Mouse (Mus musculus) kidney, embryonic 16.5 days (tissue): Measurements from ENCODE around the gene Ccdc137. TPM values are rescaled to one million over a fixed set of nuclear protein-coding genes. Genes with fewer than 3 reads are reported as not detected.
A peak's percentile ranks its signal among the peaks of the same experiment; 100 is the strongest.

ENCODE experiments used
- ATAC-seq: fragments of 200-750 bp; cut with Nextera tagmentation; 2 replicates; pipeline ENCODE4 v1.8.0; 2017; ENCODE audit warnings: moderate TSS enrichment; ENCODE audit not compliant: low FRiP score, low TSS enrichment
- H3K27ac ChIP-seq: fragments of 300-500 bp; sonication (generic); 2 replicates; pipeline ENCODE4 v1.5.1; 2014; ENCODE audit warnings: low read length
- H3K27me3 ChIP-seq: fragments of 300-500 bp; sonication (generic); 2 replicates; pipeline ENCODE4 v1.6.1; 2014; ENCODE audit warnings: low read length, control low read depth, mixed read lengths; ENCODE audit not compliant: insufficient read depth
- H3K36me3 ChIP-seq: fragments of 300-500 bp; sonication (generic); 2 replicates; pipeline ENCODE4 v1.6.1; 2014; ENCODE audit warnings: low read length, control low read depth, mixed read lengths; ENCODE audit not compliant: insufficient read depth
- H3K4me1 ChIP-seq: fragments of 300-500 bp; sonication (generic); 2 replicates; pipeline ENCODE4 v1.6.1; 2014; ENCODE audit warnings: low read length, control low read depth, mixed read lengths; ENCODE audit not compliant: insufficient read depth
- H3K4me2 ChIP-seq: fragments of 300-500 bp; sonication (generic); replicated peaks from 2 replicates; pipeline ENCODE4 v1.6.1; 2014; ENCODE audit warnings: low read depth, low read length
- H3K4me3 ChIP-seq: fragments of 300-500 bp; sonication (generic); 2 replicates; pipeline ENCODE4 v1.5.1; 2014; ENCODE audit warnings: mild to moderate bottlenecking, low read length
- H3K9ac ChIP-seq: fragments of 300-500 bp; sonication (generic); replicated peaks from 2 replicates; pipeline ENCODE4 v1.6.1; 2014; ENCODE audit warnings: low read length
- H3K9me3 ChIP-seq: fragments of 300-500 bp; sonication (generic); 2 replicates; pipeline ENCODE4 v1.6.1; 2016; ENCODE audit warnings: low read length, control low read depth
- WGBS: fragments of 180-500 bp; shearing (Covaris S2); extraction: QIAGEN DNeasy Blood & Tissue Kit; methylation state at CpG from one replicate; pipeline ENCODE4 v1.1.7; 2014; 5-methylcytosine and 5-hydroxymethylcytosine counted together
- polyA plus RNA-seq: library from polyadenylated mRNA; unstranded; fragments of >200 nt; fragmentation: Nextera tagmentation; extraction: Ambion mirVana; gene quantifications from 2 replicates; pipeline ENCODE4 v1.2.1, GENCODE M21; 2015

Gene Ccdc137
- polyA plus RNA-seq, 1 experiment from 2014 or later: 40.6 TPM

DNA sequence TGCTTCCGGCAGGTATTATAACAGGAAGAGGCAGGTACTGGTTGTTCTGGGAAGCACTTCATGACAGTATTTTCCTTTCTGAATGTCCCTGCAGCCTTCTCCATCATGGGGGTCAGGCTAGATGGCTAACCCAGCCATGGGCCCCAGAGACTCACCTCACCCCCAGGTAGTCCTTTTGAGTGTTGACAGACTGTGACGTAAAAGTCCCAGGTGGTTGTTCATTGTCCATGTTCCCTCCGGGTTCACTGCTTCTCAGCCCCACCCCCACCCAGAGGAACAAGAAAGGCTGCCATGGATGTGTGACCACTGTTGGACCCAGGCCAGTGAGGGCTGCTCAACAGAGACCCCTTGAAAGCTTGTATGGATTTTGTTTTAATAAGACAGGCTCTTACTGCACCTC, 35.4 kb downstream of the Ccdc137 start:
- peaks cover 46% of the 10 kb centered on the region for H3K36me3 ChIP-seq
- peak overlapping the region; percentile 82 for H3K4me2 ChIP-seq
- H3K27me3 ChIP-seq: no peaks in the 10 kb centered on the region
- peak overlapping the region; percentile 84 for H3K9ac ChIP-seq
- peak overlapping the region; percentile 93 for H3K27ac ChIP-seq
- 43% methylated on average over 3 of the region's 3 CpGs for WGBS
- H3K4me3 ChIP-seq: peak overlapping the region; percentile 90
- H3K9me3 ChIP-seq: no peaks in the 10 kb centered on the region
- ATAC-seq: no peak
- H3K4me1 ChIP-seq: peaks cover 33% of the 10 kb centered on the region

DNA sequence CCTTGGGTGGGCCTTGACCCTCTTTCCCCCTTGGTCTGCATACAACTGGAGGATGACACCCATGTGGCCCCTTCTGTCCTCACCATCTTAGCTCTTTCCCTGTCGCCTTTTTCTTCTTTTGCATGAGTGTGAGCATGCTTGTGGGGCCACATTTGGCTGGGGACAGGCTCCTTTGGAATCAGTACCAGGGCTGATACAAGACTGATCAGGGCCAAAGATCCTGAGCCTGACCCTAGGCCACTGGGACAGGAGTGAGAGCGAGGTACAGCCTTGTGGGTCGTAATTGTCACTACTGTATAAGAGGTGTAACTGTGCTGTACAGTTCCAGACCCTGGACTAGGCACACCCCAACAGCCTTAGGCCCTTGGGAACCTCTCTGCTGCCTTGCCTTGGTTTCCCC, 36.0 kb downstream of the Ccdc137 start:
- Histone ChIP-seq H3K27me3 (no peaks in the 10 kb centered on the region), H3K4me2 (peak overlapping the region; percentile 82), H3K36me3 (peaks cover 40% of the 10 kb centered on the region), H3K9me3 (no peaks in the 10 kb centered on the region), H3K9ac (peak overlapping the region; percentile 84; the same call in 1 of the 2 replicates), H3K4me1 (peaks cover 33% of the 10 kb centered on the region), H3K27ac (no peak overlapping the region; the same call in 1 of the 2 replicates), H3K4me3 (peak overlapping the region; percentile 90; the same call in 1 of the 2 replicates)
- ATAC-seq: no peak
- 80% methylated on average over 3 of the region's 3 CpGs for WGBS

DNA sequence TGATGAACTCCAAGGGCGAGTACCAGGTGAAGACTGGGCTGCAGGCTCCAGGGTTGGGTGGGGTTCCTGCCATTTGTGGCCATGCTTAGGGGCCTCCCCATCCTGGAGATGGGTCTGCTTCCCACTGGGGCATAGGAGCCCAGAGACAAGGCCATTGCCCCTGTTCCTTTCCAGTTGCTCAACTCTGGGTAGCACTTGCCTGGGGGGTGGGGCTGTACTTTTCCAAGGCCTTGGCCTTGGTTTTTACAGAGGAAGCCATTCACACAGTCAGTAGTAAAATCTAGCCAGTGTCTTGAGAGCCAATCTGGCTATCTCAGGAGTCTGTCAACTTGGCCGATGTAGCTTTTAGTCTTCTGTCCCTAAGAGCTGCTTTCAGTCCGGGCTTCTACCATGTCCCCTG, 39.5 kb downstream of the Ccdc137 start:
- no peak overlapping the region for H3K9ac ChIP-seq
- H3K4me1 ChIP-seq: peaks cover 17% of the 10 kb centered on the region
- no peak overlapping the region for H3K4me2 ChIP-seq
- H3K27me3 ChIP-seq: no peaks in the 10 kb centered on the region
- no peak overlapping the region for H3K27ac ChIP-seq
- 89% methylated on average over 3 of the region's 3 CpGs for WGBS
- H3K4me3 ChIP-seq: no peak overlapping the region
- H3K9me3 ChIP-seq: no peaks in the 10 kb centered on the region
- no peak for ATAC-seq
- H3K36me3 ChIP-seq: peaks cover 38% of the 10 kb centered on the region

- Histone ChIP-seq H3K9me3 (no peaks in the 10 kb centered on the region), H3K27me3 (no peaks in the 10 kb centered on the region), H3K9ac (no peak overlapping the region), H3K4me3 (no peak overlapping the region), H3K36me3 (peaks cover 38% of the 10 kb centered on the region), H3K4me2 (no peak overlapping the region), H3K4me1 (peaks cover 12% of the 10 kb centered on the region), H3K27ac (no peak overlapping the region)
- no peak for ATAC-seq
- 93% methylated on average over 12 of the region's 12 CpGs for WGBS
Measured at GRCm38 (mm10) chr11:120498226-120498625, 40.3 kb downstream of the Ccdc137 start.

DNA sequence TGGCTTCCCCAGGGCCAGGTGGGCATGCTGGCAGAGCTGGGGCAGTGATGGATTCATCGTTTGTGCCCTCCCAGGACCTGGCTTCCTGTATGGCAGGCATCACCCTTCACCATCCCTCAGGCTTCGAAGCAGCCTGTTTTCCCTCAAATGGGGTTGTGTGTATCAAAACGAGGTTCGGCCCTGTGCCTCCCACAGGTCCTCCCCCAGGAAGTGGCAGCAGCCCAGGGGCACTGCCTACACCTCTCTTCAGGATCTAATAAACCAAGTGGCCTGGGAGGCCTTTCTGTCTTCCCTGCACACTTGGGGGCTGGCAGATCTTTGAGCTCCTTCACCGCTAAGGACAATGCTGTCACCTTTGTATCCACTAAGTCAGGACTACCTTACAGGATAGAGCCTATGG, 41.0 kb downstream of the Ccdc137 start:
- H3K9me3 ChIP-seq: no peaks in the 10 kb centered on the region
- no peaks in the 10 kb centered on the region for H3K27me3 ChIP-seq
- no peak overlapping the region for H3K4me2 ChIP-seq
- H3K9ac ChIP-seq: no peak overlapping the region
- no peak overlapping the region for H3K27ac ChIP-seq
- H3K36me3 ChIP-seq: peaks cover 38% of the 10 kb centered on the region
- no peak overlapping the region for H3K4me3 ChIP-seq
- 68% methylated on average over 5 of the region's 5 CpGs for WGBS
- peaks cover 5% of the 10 kb centered on the region for H3K4me1 ChIP-seq
- no peak for ATAC-seq

GRCm38 (mm10) chr11:120499894-120500293, 42.0 kb downstream of the Ccdc137 start:
- Histone ChIP-seq H3K9ac (no peak overlapping the region), H3K4me3 (no peak overlapping the region), H3K27ac (peak overlapping the region; percentile 63; the same call in 1 of the 2 replicates), H3K4me1 (peaks cover 5% of the 10 kb centered on the region; the same call in 1 of the 2 replicates), H3K36me3 (peaks cover 31% of the 10 kb centered on the region), H3K4me2 (no peak overlapping the region), H3K9me3 (no peaks in the 10 kb centered on the region), H3K27me3 (no peaks in the 10 kb centered on the region)
- no peak for ATAC-seq
- WGBS: 79% methylated on average over 6 of the region's 6 CpGs

DNA sequence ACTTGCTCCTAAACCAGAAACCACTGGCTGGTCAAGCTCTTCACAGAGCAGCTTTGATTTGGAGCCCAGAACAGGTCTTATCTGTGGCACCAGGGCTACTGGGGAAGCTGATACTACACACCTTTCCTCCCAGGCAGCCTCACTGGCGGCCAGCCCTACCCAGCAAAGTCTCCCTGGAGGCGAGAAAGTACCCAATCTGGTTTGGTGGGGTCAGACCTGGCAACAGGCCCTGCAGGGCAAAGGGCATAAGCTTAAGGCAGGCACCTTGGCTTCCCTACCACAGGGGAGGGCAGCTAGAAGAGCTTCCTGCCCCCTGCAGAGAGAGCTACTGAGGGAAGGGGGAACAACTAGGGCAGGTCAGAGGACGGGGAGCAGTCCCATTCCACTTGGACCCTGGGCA, 42.4 kb downstream of the Ccdc137 start:
- 34% methylated on average over 3 of the region's 3 CpGs for WGBS
- Histone ChIP-seq H3K4me1 (peaks cover 5% of the 10 kb centered on the region; the same call in 1 of the 2 replicates), H3K4me2 (no peak overlapping the region), H3K9me3 (no peaks in the 10 kb centered on the region), H3K9ac (no peak overlapping the region), H3K27me3 (no peaks in the 10 kb centered on the region), H3K27ac (peak overlapping the region; percentile 63; the same call in 1 of the 2 replicates), H3K36me3 (peaks cover 27% of the 10 kb centered on the region), H3K4me3 (no peak overlapping the region)
- peak; percentile 88 for ATAC-seq

DNA sequence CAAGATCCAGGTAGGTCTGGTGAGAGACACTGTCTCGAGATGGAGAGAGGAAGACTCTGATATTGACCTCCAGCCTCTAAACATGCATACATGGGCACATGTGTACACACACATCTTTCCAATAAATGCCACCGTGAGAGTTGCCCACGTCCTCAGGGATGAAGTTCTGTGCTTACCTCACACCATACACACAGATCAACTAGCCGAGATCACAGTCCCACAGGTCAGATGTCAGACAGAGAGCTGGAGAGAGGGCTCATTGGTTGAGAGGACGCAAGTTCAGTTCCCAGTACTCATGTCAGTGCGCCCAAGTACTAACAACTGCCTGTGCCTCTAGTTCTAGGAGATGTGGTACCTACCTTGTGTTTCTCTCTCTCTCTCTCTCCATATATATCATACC, 43.1 kb downstream of the Ccdc137 start:
- no peak overlapping the region; the same call in 1 of the 2 replicates for H3K27ac ChIP-seq
- no peak for ATAC-seq
- H3K4me1 ChIP-seq: peaks cover 5% of the 10 kb centered on the region; the same call in 1 of the 2 replicates
- H3K36me3 ChIP-seq: peaks cover 23% of the 10 kb centered on the region
- no peak overlapping the region for H3K4me2 ChIP-seq
- H3K4me3 ChIP-seq: no peak overlapping the region
- WGBS: 59% methylated on average over 6 of the region's 6 CpGs
- H3K27me3 ChIP-seq: no peaks in the 10 kb centered on the region
- H3K9me3 ChIP-seq: no peaks in the 10 kb centered on the region
- H3K9ac ChIP-seq: no peak overlapping the region

DNA sequence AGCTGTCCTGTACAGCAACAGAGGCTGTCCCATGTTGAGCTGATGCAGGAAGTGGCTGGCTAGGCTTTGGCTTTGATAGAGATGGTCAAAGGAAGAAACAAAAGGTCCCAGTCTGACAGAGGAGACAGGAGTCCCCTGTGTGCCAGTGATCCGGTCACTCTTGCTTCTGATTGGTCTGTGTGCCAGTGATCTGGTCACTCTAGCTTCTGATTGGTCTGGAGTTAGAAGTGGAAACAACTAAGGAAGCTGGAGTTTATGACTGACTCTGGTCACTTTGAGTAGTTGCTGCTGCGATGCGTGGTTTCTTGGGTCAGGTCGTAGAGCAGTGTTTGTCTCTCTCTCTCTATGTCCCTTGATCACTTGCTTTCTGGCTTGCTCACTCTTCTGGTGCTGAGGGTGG, 43.8 kb downstream of the Ccdc137 start:
- Histone ChIP-seq H3K27ac (no peak overlapping the region), H3K4me3 (no peak overlapping the region), H3K27me3 (no peaks in the 10 kb centered on the region), H3K9me3 (no peaks in the 10 kb centered on the region), H3K4me1 (peaks cover 5% of the 10 kb centered on the region; the same call in 1 of the 2 replicates), H3K9ac (no peak overlapping the region), H3K36me3 (peaks cover 17% of the 10 kb centered on the region), H3K4me2 (no peak overlapping the region)
- WGBS: 79% methylated on average over 4 of the region's 4 CpGs
- ATAC-seq: no peak

GRCm38 (mm10) chr11:120505661-120506060, 47.7 kb downstream of the Ccdc137 start:
- ATAC-seq: no peak
- Histone ChIP-seq H3K36me3 (no peaks in the 10 kb centered on the region), H3K27ac (no peak overlapping the region), H3K4me1 (peaks cover 6% of the 10 kb centered on the region; the same call in 1 of the 2 replicates), H3K4me2 (no peak overlapping the region), H3K9ac (no peak overlapping the region), H3K4me3 (no peak overlapping the region), H3K27me3 (no peaks in the 10 kb centered on the region), H3K9me3 (no peaks in the 10 kb centered on the region)
- 83% methylated on average over 3 of the region's 3 CpGs for WGBS
